Mouse (Mus musculus) cerebellum, postnatal 10 days (tissue): Measurements from ENCODE around the gene Klf1.
A peak's percentile ranks its signal among the peaks of the same experiment; 100 is the strongest.

ENCODE experiments used
- DNase-seq, 2 experiments: peaks; one replicate each; pipeline ENCODE4 v3.0.0; 2021; ENCODE audit warnings: mixed read lengths in 2 of 2

Klf1 gene

GRCm38 (mm10) chr8:84901752-84902151 lies at the start of gene Klf1:
Klf1 (plus strand) TSS chr8:84901928.
- DNase-seq: no peak

GRCm38 (mm10) chr8:84856434-84856833 lies 45.3 kb upstream of the Klf1 start:
- no peak for DNase-seq

- peak; percentile 94 to 96 for DNase-seq
These were observed 44.8 kb upstream of the Klf1 start, which contains the start of gene Farsa for GRCm38 (mm10) chr8:84856864-84857441. Farsa (plus strand) TSS chr8:84856989.

- peak; percentile 86 to 87 for DNase-seq
These were observed 30.1 kb upstream of the Klf1 start, which contains the start of gene Syce2 for GRCm38 (mm10) chr8:84871376-84872308. Syce2 (plus strand) TSS chr8:84872111.

GRCm38 (mm10) chr8:84872309-84872965 lies 29.3 kb upstream of the Klf1 start:
- peak; percentile 48 for DNase-seq

- no peak for DNase-seq
These were observed 28.7 kb upstream of the Klf1 start for GRCm38 (mm10) chr8:84873016-84873415.

- DNase-seq: no peak
These were observed 27.4 kb upstream of the Klf1 start for GRCm38 (mm10) chr8:84874339-84874738.

- peak; percentile 95 for DNase-seq
These were observed 24.3 kb upstream of the Klf1 start for GRCm38 (mm10) chr8:84877297-84878035.

GRCm38 (mm10) chr8:84878915-84879314 lies 22.8 kb upstream of the Klf1 start:
- DNase-seq: no peak

- no peak for DNase-seq
These were observed 17.0 kb upstream of the Klf1 start for GRCm38 (mm10) chr8:84884728-84885127.

- DNase-seq: no peak
These were observed 13.4 kb upstream of the Klf1 start for GRCm38 (mm10) chr8:84888280-84888679.

- DNase-seq: no peak
These were observed 12.6 kb upstream of the Klf1 start for GRCm38 (mm10) chr8:84889141-84889540.

- peak in 1 of 2 experiments; percentile 13 for DNase-seq
These were observed 8.6 kb upstream of the Klf1 start for GRCm38 (mm10) chr8:84892993-84893708.

- peak; percentile 92 to 94 for DNase-seq
These were observed 8.0 kb upstream of the Klf1 start, which contains the start of gene Gcdh for GRCm38 (mm10) chr8:84893709-84894134. Gcdh (minus strand) TSS chr8:84893921.

GRCm38 (mm10) chr8:84895963-84896362 lies 5.8 kb upstream of the Klf1 start:
- DNase-seq: peak in 1 of 2 experiments; percentile 42

GRCm38 (mm10) chr8:84901071-84901470 lies 657 bp upstream of the Klf1 start:
- no peak for DNase-seq

GRCm38 (mm10) chr8:84902367-84902919 lies 715 bp downstream of the Klf1 start:
- peak in 1 of 2 experiments; percentile 50 for DNase-seq

GRCm38 (mm10) chr8:84902920-84903661 lies 1.4 kb downstream of the Klf1 start:
- peak; percentile 98 to 99 for DNase-seq

GRCm38 (mm10) chr8:84904351-84904750 lies 2.6 kb downstream of the Klf1 start:
- DNase-seq: no peak

GRCm38 (mm10) chr8:84907037-84907436 lies 5.3 kb downstream of the Klf1 start:
- no peak for DNase-seq

- no peak for DNase-seq
These were observed 5.8 kb downstream of the Klf1 start for GRCm38 (mm10) chr8:84907493-84907892.
